Mouse (Mus musculus) limb, embryonic 10.5 days (tissue): ENCODE measurements around the gene Hipk3. TPM values are rescaled to one million over a fixed set of nuclear protein-coding genes. Genes with fewer than 3 reads are reported as not detected.

Experiments used
- microRNA counts: library from miRNA; unstranded; fragments of <30 nt; microRNA quantifications from one replicate; lab custom pipeline; 2017
- microRNA-seq: library from miRNA; unstranded; fragments of <30 nt; microRNA quantifications from one replicate; pipeline ENCODE4, GENCODE M21; 2017
- polyA plus RNA-seq: library from polyadenylated mRNA; unstranded; fragments of >200 nt; fragmentation: Nextera tagmentation; extraction: Ambion mirVana; gene quantifications from 2 replicates; pipeline ENCODE4 v1.2.1, GENCODE M21; 2016

Gene Hipk3
- polyA plus RNA-seq, 1 experiment from 2014 or later: 10.7 TPM

MicroRNAs encoded within 50 kb of the gene (microRNA counts, 519-probe panel; counts per million panel counts)
- 684 counts per million, percentile 72 among the panel's probes with 10 or more counts for microRNA mmu-miR-1902 (lab: Ali Mortazavi, UCI)

Small RNA genes lying within 50 kb of the gene (microRNA-seq; reads per million reads assigned to microRNA genes)
- not detected for gene Mir1902

Other genes starting within 250 kb of the Hipk3 start
- gene D430041D05Rik, start 83.4 kb downstream of the Hipk3 start, polyA plus RNA-seq: 0.49 and 0.81 TPM in 2 replicates
- gene Cstf3, start 96.1 kb upstream of the Hipk3 start, polyA plus RNA-seq: 84.5 and 95.8 TPM in 2 replicates
- gene Tcp11l1, start 217.7 kb upstream of the Hipk3 start, polyA plus RNA-seq: 35.0 and 52.5 TPM in 2 replicates
- gene Pin1rt1, start 221.9 kb upstream of the Hipk3 start, polyA plus RNA-seq: 0.13 TPM in 1 of 2 replicates, not detected in the other
- 1.8 and 2.7 TPM in 2 replicates for gene Depdc7, start 248.4 kb upstream of the Hipk3 start, polyA plus RNA-seq